Mouse (Mus musculus) heart, embryonic 16.5 days (tissue): ENCODE results near the gene Stat6. TPM values are rescaled to one million over a fixed set of nuclear protein-coding genes. Genes with fewer than 3 reads are reported as not detected.
"Not testable (repeated sequence)": the region's sequence is repeated elsewhere in the genome, so short reads cannot be mapped to it uniquely, and the experiment has no call there.

ENCODE experiments used
- ATAC-seq: fragments of 200-750 bp; cut with Nextera tagmentation; replicated peaks from 2 replicates; pipeline ENCODE4 v1.8.0; 2017; ENCODE audit warnings: moderate number of reproducible peaks; ENCODE audit not compliant: insufficient read depth, low FRiP score; ENCODE audit errors: extremely low read depth
- H3K27ac ChIP-seq: fragments of 300-500 bp; sonication (generic); 2 replicates; pipeline ENCODE4 v1.5.1; 2014; ENCODE audit warnings: mild to moderate bottlenecking, low read length, control low read depth, moderate library complexity
- H3K27me3 ChIP-seq: fragments of 300-500 bp; sonication (generic); 2 replicates; pipeline ENCODE4 v1.6.1; 2014; ENCODE audit warnings: low read length, mixed read lengths; ENCODE audit not compliant: control insufficient read depth, insufficient read depth
- H3K36me3 ChIP-seq: fragments of 300-500 bp; sonication (generic); 2 replicates; pipeline ENCODE4 v1.6.1; 2014; ENCODE audit not compliant: control insufficient read depth, insufficient read depth
- H3K4me1 ChIP-seq: fragments of 300-500 bp; sonication (generic); 2 replicates; pipeline ENCODE4 v1.6.1; 2014; ENCODE audit warnings: low read length, mixed read lengths; ENCODE audit not compliant: control insufficient read depth, insufficient read depth
- H3K4me2 ChIP-seq: fragments of 300-500 bp; sonication (generic); 2 replicates; pipeline ENCODE4 v1.6.1; 2014; ENCODE audit warnings: low read depth, mild to moderate bottlenecking, control low read depth, low read length
- H3K4me3 ChIP-seq: fragments of 300-500 bp; sonication (generic); 2 replicates; pipeline ENCODE4 v1.5.1; 2014; ENCODE audit warnings: mild to moderate bottlenecking, control low read depth, low read length
- H3K9ac ChIP-seq: fragments of 300-500 bp; sonication (generic); 2 replicates; pipeline ENCODE4 v1.6.1; 2014; ENCODE audit warnings: low read length, control low read depth
- H3K9me3 ChIP-seq: fragments of 300-500 bp; sonication (generic); replicated peaks from 2 replicates; pipeline ENCODE4 v1.6.1; 2016; ENCODE audit warnings: low read length; ENCODE audit not compliant: control insufficient read depth
- WGBS: fragments of 180-500 bp; shearing (Covaris S2); extraction: QIAGEN DNeasy Blood & Tissue Kit; methylation state at CpG from one replicate; pipeline ENCODE4 v1.1.7; 2014; 5-methylcytosine and 5-hydroxymethylcytosine counted together
- polyA plus RNA-seq: library from polyadenylated mRNA; unstranded; fragments of >200 nt; fragmentation: Nextera tagmentation; extraction: Ambion mirVana; gene quantifications from 2 replicates; pipeline ENCODE4 v1.2.1, GENCODE M21; 2015

Stat6 gene
- polyA plus RNA-seq, 1 experiment from 2014 or later = 36.7 TPM

GRCm38 (mm10) chr10:127632668-127633271 lies 10.0 kb upstream of the Stat6 start:
- no peak for ATAC-seq
- 54% methylated on average over 7 of the region's 7 CpGs for WGBS
- H3K27me3 ChIP-seq = no peaks in the 10 kb centered on the region
- H3K27ac ChIP-seq = no peak overlapping the region
- H3K4me3 ChIP-seq = no peak overlapping the region
- no peaks in the 10 kb centered on the region for H3K4me1 ChIP-seq
- H3K4me2 ChIP-seq = no peak overlapping the region
- no peaks in the 10 kb centered on the region for H3K36me3 ChIP-seq
- H3K9me3 ChIP-seq = no peaks in the 10 kb centered on the region
- no peak overlapping the region for H3K9ac ChIP-seq

GRCm38 (mm10) chr10:127640421-127640820 lies 2.4 kb upstream of the Stat6 start:
- Histone ChIP-seq H3K4me1 (peaks cover 16% of the 10 kb centered on the region), H3K27me3 (no peaks in the 10 kb centered on the region), H3K9ac (no peak overlapping the region), H3K27ac (no peak overlapping the region), H3K36me3 (no peaks in the 10 kb centered on the region), H3K4me2 (no peak overlapping the region), H3K4me3 (no peak overlapping the region), H3K9me3 (no peaks in the 10 kb centered on the region)
- WGBS = 65% methylated on average over 5 of the region's 5 CpGs
- ATAC-seq = no peak

- peak overlapping the region; percentile 77 for H3K4me3 ChIP-seq
- H3K9me3 ChIP-seq = no peaks in the 10 kb centered on the region
- H3K36me3 ChIP-seq = peaks cover 2% of the 10 kb centered on the region; the same call in 1 of the 2 replicates
- peak overlapping the region; percentile 86 for H3K27ac ChIP-seq
- no peaks in the 10 kb centered on the region for H3K27me3 ChIP-seq
- H3K4me1 ChIP-seq = peaks cover 16% of the 10 kb centered on the region
- 6% methylated on average over 19 of the region's 19 CpGs for WGBS
- peak overlapping the region; percentile 90 for H3K9ac ChIP-seq
- peak overlapping the region; percentile 92 for H3K4me2 ChIP-seq
- peak; percentile 69 for ATAC-seq
Observed at GRCm38 (mm10) chr10:127641861-127642771, 670 bp upstream of the Stat6 start.

GRCm38 (mm10) chr10:127643553-127644238 lies 910 bp downstream of the Stat6 start:
- H3K36me3 ChIP-seq = peaks cover 14% of the 10 kb centered on the region

GRCm38 (mm10) chr10:127645791-127646190 lies 3.0 kb downstream of the Stat6 start:
- no peaks in the 10 kb centered on the region for H3K9me3 ChIP-seq
- peaks cover 21% of the 10 kb centered on the region for H3K36me3 ChIP-seq
- no peak overlapping the region for H3K9ac ChIP-seq
- WGBS = 69% methylated on average over 2 of the region's 2 CpGs
- ATAC-seq = no peak
- no peak overlapping the region for H3K27ac ChIP-seq
- H3K27me3 ChIP-seq = no peaks in the 10 kb centered on the region
- H3K4me3 ChIP-seq = no peak overlapping the region
- H3K4me2 ChIP-seq = no peak overlapping the region
- peaks cover 16% of the 10 kb centered on the region for H3K4me1 ChIP-seq

More at GRCm38 (mm10) chr10:127643553-127644238, 910 bp downstream of the Stat6 start:
- H3K9ac ChIP-seq = peak overlapping the region; percentile 90
- ATAC-seq = peak; percentile 64
- H3K4me3 ChIP-seq = peak overlapping the region; percentile 77
- no peaks in the 10 kb centered on the region for H3K27me3 ChIP-seq
- no peaks in the 10 kb centered on the region for H3K9me3 ChIP-seq
- peak overlapping the region; percentile 86 for H3K27ac ChIP-seq
- WGBS = under 1% methylated on average over 25 of the region's 25 CpGs
- H3K4me2 ChIP-seq = peak overlapping the region; percentile 92
- H3K4me1 ChIP-seq = peaks cover 16% of the 10 kb centered on the region

- no peak overlapping the region for H3K27ac ChIP-seq
- H3K4me3 ChIP-seq = no peak overlapping the region
- H3K27me3 ChIP-seq = no peaks in the 10 kb centered on the region
- no peak overlapping the region for H3K9ac ChIP-seq
- H3K4me1 ChIP-seq = no peaks in the 10 kb centered on the region
- 48% methylated on average over 21 of the region's 21 CpGs for WGBS
- ATAC-seq = no peak
- no peaks in the 10 kb centered on the region for H3K9me3 ChIP-seq
- H3K4me2 ChIP-seq = no peak overlapping the region
- H3K36me3 ChIP-seq = peaks cover 64% of the 10 kb centered on the region
Observed at GRCm38 (mm10) chr10:127652906-127653638, 10.3 kb downstream of the Stat6 start.

GRCm38 (mm10) chr10:127654970-127655579 lies 12.3 kb downstream of the Stat6 start:
- WGBS = 75% methylated on average over 16 of the region's 16 CpGs
- no peak overlapping the region for H3K4me3 ChIP-seq
- H3K9ac ChIP-seq = no peak overlapping the region
- no peaks in the 10 kb centered on the region for H3K4me1 ChIP-seq
- no peaks in the 10 kb centered on the region for H3K9me3 ChIP-seq
- H3K27ac ChIP-seq = no peak overlapping the region
- no peak overlapping the region for H3K4me2 ChIP-seq
- H3K27me3 ChIP-seq = no peaks in the 10 kb centered on the region
- ATAC-seq = no peak
- H3K36me3 ChIP-seq = peaks cover 58% of the 10 kb centered on the region

- 75% methylated on average over 6 of the region's 6 CpGs for WGBS
- H3K27me3 ChIP-seq, H3K4me2 ChIP-seq, H3K4me3 ChIP-seq, H3K27ac ChIP-seq, H3K9ac ChIP-seq, H3K9me3 ChIP-seq, ATAC-seq: not testable (repeated sequence)
- H3K36me3 ChIP-seq = peaks cover 47% of the 10 kb centered on the region
- H3K4me1 ChIP-seq = peaks cover 18% of the 10 kb centered on the region
Observed at GRCm38 (mm10) chr10:127657617-127658016, 14.8 kb downstream of the Stat6 start.
